Mouse (Mus musculus) thymus, adult 2 months (tissue): ENCODE measurements at regions not wholly inside any gene's neighbourhood (a gene's known extent, or its start where the extent isn't known, plus 50 kb on each side); places are given as distances from the start of the nearest gene placed in this dataset.
"Not testable (repeated sequence)": the region's sequence is repeated elsewhere in the genome, so short reads cannot be mapped to it uniquely, and the experiment has no call there.

Source experiments
- CTCF ChIP-seq: fragments of 200-500 bp; IDR thresholded peaks from 2 replicates; pipeline ENCODE4 v1.5.1; 2012; ENCODE audit warnings: mild to moderate bottlenecking, control low read depth, low read length, moderate library complexity, borderline replicate concordance; ENCODE audit not compliant: control insufficient read depth, poor library complexity, insufficient read depth; ENCODE audit errors: extremely low read depth
- POLR2A ChIP-seq: fragments of 200-500 bp; IDR thresholded peaks from 2 replicates; pipeline ENCODE4 v1.6.1; 2012; ENCODE audit warnings: mild to moderate bottlenecking, low read length, control low read depth, moderate library complexity; ENCODE audit not compliant: control insufficient read depth, poor library complexity, insufficient read depth; ENCODE audit errors: extremely low read depth

- not testable (repeated sequence) for TF ChIP-seq CTCF, POLR2A
These were observed 50.3 kb upstream of the Gbp6 start for GRCm38 (mm10) chr5:105343816-105344215.
